Mouse (Mus musculus): ENCODE measurements around the gene Ctr9. TPM values are rescaled to one million over a fixed set of nuclear protein-coding genes. Genes with fewer than 3 reads are reported as not detected.
A peak's percentile ranks its signal among the peaks of the same experiment; 100 is the strongest.

The Ctr9 gene
- total RNA-seq, 1 experiment from 2014 or later, result 90.9 TPM

- no peak for ATAC-seq (replicated peaks; ENCODE audit: low read depth, poor library complexity, severe bottlenecking)
Measured at GRCm38 (mm10) chr7:111084443-111084842, 55.7 kb downstream of the Ctr9 start.

GRCm38 (mm10) chr7:111085153-111085552 is 56.4 kb downstream of the Ctr9 start:
- ATAC-seq (replicated peaks; ENCODE audit: low read depth, poor library complexity, severe bottlenecking), result no peak

- peak; percentile 56; the same call in 1 of the 2 replicates for ATAC-seq (replicated peaks; ENCODE audit: low read depth, poor library complexity, severe bottlenecking)
Measured at GRCm38 (mm10) chr7:111095169-111095568, 66.4 kb downstream of the Ctr9 start.

GRCm38 (mm10) chr7:111098196-111098595 is 69.4 kb downstream of the Ctr9 start:
- ATAC-seq (replicated peaks; ENCODE audit: low read depth, poor library complexity, severe bottlenecking), result no peak

Other genes starting within 250 kb of the Ctr9 start
- 45.3 and 49.2 TPM in 2 replicates for gene Rnf141, start 184.5 kb upstream of the Ctr9 start, total RNA-seq (2017)
- gene Lyve1, start 165.7 kb upstream of the Ctr9 start, total RNA-seq (2017), result not detected in 2 replicates
- 3.4 and 7.0 TPM in 2 replicates for gene Mrvi1, start 46.5 kb upstream of the Ctr9 start, total RNA-seq (2017)
- gene Eif4g2, start 54.1 kb downstream of the Ctr9 start, total RNA-seq (2017), result 982 and 1,289 TPM in 2 replicates